ENCODE assay signal across 29 mouse cellular contexts in genomic region chr14:101784315-101784945, GRCm38 (mm10). TPM values are rescaled to one million over a fixed set of nuclear protein-coding genes. Genes with fewer than 3 reads are reported as not detected.
DNase-seq lines count a peak whose midpoint lies in the region; ATAC-seq and TF ChIP-seq lines count a peak whose summit lies in the region.
"Had no signal": no experiment of that assay in that cellular context is flagged by ENCODE, and none has a peak within 500 bp of the region (broad histone marks: within the 10 kb centered on the region; RNA-seq: fewer than 3 reads in every experiment).

No protein-coding gene starts in this region.

- no peak overlapping the region for H3K9ac ChIP-seq in lung, postnatal 0 days (replicated peaks; ENCODE audit: low read depth)
- no peak overlapping the region for H3K9ac ChIP-seq in embryonic facial prominence, embryonic 14.5 days (ENCODE audit: low read depth, low read length)
- H3K9ac ChIP-seq: forebrain, embryonic 13.5 days; hindbrain, embryonic 12.5 days; intestine, embryonic 15.5 days; limb, embryonic 12.5 days; liver, embryonic 13.5 days had no signal

- H3K27me3 ChIP-seq in lung, postnatal 0 days (replicated peaks; ENCODE audit: insufficient read depth, low read length), result no peaks in the 10 kb centered on the region
- H3K27me3 ChIP-seq in embryonic facial prominence, embryonic 14.5 days (replicated peaks; ENCODE audit: control insufficient read depth, insufficient read depth, low read length), result no peaks in the 10 kb centered on the region
- H3K27me3 ChIP-seq: forebrain, embryonic 13.5 days; hindbrain, embryonic 12.5 days; intestine, embryonic 15.5 days; limb, embryonic 12.5 days; liver, embryonic 13.5 days had no signal

- H3K36me3 ChIP-seq in lung, postnatal 0 days (ENCODE audit: insufficient read depth, low read length), result no peaks in the 10 kb centered on the region
- H3K36me3 ChIP-seq in embryonic facial prominence, embryonic 14.5 days (ENCODE audit: control insufficient read depth, insufficient read depth, low read length), result no peaks in the 10 kb centered on the region
- H3K36me3 ChIP-seq: hindbrain, embryonic 12.5 days; intestine, embryonic 15.5 days; limb, embryonic 12.5 days; liver, embryonic 13.5 days; midbrain, embryonic 10.5 days had no signal

- TF ChIP-seq CTCF in lung, postnatal 0 days (IDR thresholded peaks at IDR 0.05), result no peak

- H3K9me3 ChIP-seq in lung, postnatal 0 days (ENCODE audit: low read length), result no peaks in the 10 kb centered on the region
- no peaks in the 10 kb centered on the region for H3K9me3 ChIP-seq in embryonic facial prominence, embryonic 14.5 days (ENCODE audit: control insufficient read depth, low read length)
- H3K9me3 ChIP-seq: forebrain, embryonic 13.5 days; hindbrain, embryonic 12.5 days; intestine, embryonic 15.5 days; limb, embryonic 12.5 days; liver, embryonic 13.5 days; midbrain, embryonic 10.5 days had no signal

- H3K4me1 ChIP-seq in lung, postnatal 0 days (ENCODE audit: insufficient read depth, low read depth, low read length), result no peaks in the 10 kb centered on the region
- no peaks in the 10 kb centered on the region; the same call in 1 of the 2 replicates for H3K4me1 ChIP-seq in embryonic facial prominence, embryonic 14.5 days (ENCODE audit: control insufficient read depth, insufficient read depth, low read length)
- H3K4me1 ChIP-seq: forebrain, embryonic 13.5 days; hindbrain, embryonic 12.5 days; intestine, embryonic 15.5 days; liver, embryonic 13.5 days; midbrain, embryonic 10.5 days had no signal

- no peak overlapping the region for H3K4me3 ChIP-seq in lung, postnatal 0 days (ENCODE audit: low read depth, low read length)
- H3K4me3 ChIP-seq in embryonic facial prominence, embryonic 14.5 days (ENCODE audit: low read depth, low read length), result no peak overlapping the region
- H3K4me3 ChIP-seq: forebrain, embryonic 13.5 days; hindbrain, embryonic 12.5 days; intestine, embryonic 15.5 days; limb, embryonic 12.5 days; liver, embryonic 13.5 days; midbrain, embryonic 10.5 days had no signal

- peak; percentile 38; the same call in 1 of the 2 replicates for ATAC-seq in lung, postnatal 0 days
- no peak for ATAC-seq in embryonic facial prominence, embryonic 14.5 days (ENCODE audit: low read depth)
- ATAC-seq: activated CD4-positive, CD25-positive, alpha-beta regulatory T cell, adult 4 months; CD4-positive, CD25-positive, alpha-beta regulatory T cell, adult 4 months; forebrain, embryonic 13.5 days; hindbrain, postnatal 0 days; intestine, embryonic 15.5 days; midbrain, embryonic 16.5 days had no signal

- TF ChIP-seq EP300 in lung, postnatal 0 days (IDR thresholded peaks at IDR 0.05), result peak; percentile 82

- H3K4me2 ChIP-seq in lung, postnatal 0 days (replicated peaks; ENCODE audit: low read depth, low read length), result no peak overlapping the region
- H3K4me2 ChIP-seq in embryonic facial prominence, embryonic 14.5 days (ENCODE audit: low read depth, low read length), result no peak overlapping the region
- H3K4me2 ChIP-seq: forebrain, embryonic 13.5 days; heart, embryonic 11.5 days; hindbrain, embryonic 12.5 days; intestine, embryonic 15.5 days; limb, embryonic 12.5 days; liver, embryonic 13.5 days had no signal

- 67% methylated on average over 3 of the region's 3 CpGs for WGBS in lung, postnatal 0 days
- 74% methylated on average over 3 of the region's 3 CpGs for WGBS in embryonic facial prominence, embryonic 14.5 days

- peak overlapping the region; percentile 54 for H3K27ac ChIP-seq in lung, postnatal 0 days (ENCODE audit: low read length)
- peak overlapping the region; percentile 8; the same call in 1 of the 2 replicates for H3K27ac ChIP-seq in embryonic facial prominence, embryonic 14.5 days (replicated peaks; ENCODE audit: low read depth, low read length)
- H3K27ac ChIP-seq: forebrain, embryonic 13.5 days; hindbrain, embryonic 12.5 days; hindbrain, postnatal 0 days; intestine, embryonic 15.5 days; kidney, postnatal 0 days; limb, embryonic 12.5 days; liver, embryonic 13.5 days; midbrain, embryonic 10.5 days had no signal

- peak; percentile 18 for DNase-seq in heart, adult 11 months
- DNase-seq in heart, adult 9 months (ENCODE audit: low spot score in 2 of 2), result no peak
- peak; percentile 61 for DNase-seq in lung, postnatal 0 days (ENCODE audit: low spot score)
- no peak for DNase-seq in lung, postnatal 10 days
- peak; percentile 70 for DNase-seq in embryonic facial prominence, embryonic 14.5 days (ENCODE audit: low spot score)
- no peak for DNase-seq in right cerebral cortex, postnatal 25 days
- no peak for DNase-seq in kidney, adult 9 months
- DNase-seq: adrenal gland, adult 8-10 months; cerebellum, adult 2 months; cerebellum, postnatal 14 days; gastrocnemius, postnatal 14 days; heart, postnatal 36 days; kidney, adult 2 months; liver, embryonic 13.5 days; spleen, adult 18-20 months; thymus, postnatal 14 days had no signal

RNA-seq across cellular contexts. Expression of gene Lmo7, which starts 54.7 kb away (rescaled TPM):
- polyA plus RNA-seq in lung, postnatal 0 days (2015; fragmentation: Nextera tagmentation; extraction: Ambion mirVana), result 125 and 152 TPM in 2 replicates
- polyA plus RNA-seq in embryonic facial prominence, embryonic 14.5 days (2014; fragmentation: Nextera tagmentation; extraction: Ambion mirVana), result 28.8 and 35.8 TPM in 2 replicates

RNA-seq across cellular contexts. Expression of gene Gm9922, which starts 54.8 kb away (rescaled TPM):
- polyA plus RNA-seq in lung, postnatal 0 days (2015; fragmentation: Nextera tagmentation; extraction: Ambion mirVana), result 1.9 and 2.1 TPM in 2 replicates
- polyA plus RNA-seq in embryonic facial prominence, embryonic 14.5 days (2014; fragmentation: Nextera tagmentation; extraction: Ambion mirVana), result 3.9 and 4.0 TPM in 2 replicates
- polyA plus RNA-seq: activated CD4-positive, CD25-positive, alpha-beta regulatory T cell, adult 4 months; CD4-positive, CD25-positive, alpha-beta regulatory T cell, adult 4 months; embryonic facial prominence, embryonic 11.5 days; forebrain, embryonic 13.5 days; liver, embryonic 13.5 days; midbrain, embryonic 10.5 days; neural tube, embryonic 11.5 days had no signal

Comparison
In these comparisons a context has a peak if more than half of its experiments do, and no peak if none do; other contexts are left out.
1. DNase-seq: peak in heart, adult 11 months (single experiment), lung, postnatal 0 days (single experiment) and embryonic facial prominence, embryonic 14.5 days (single experiment); none in heart, adult 9 months (0 of 2), lung, postnatal 10 days (single experiment), right cerebral cortex, postnatal 25 days (single experiment) and kidney, adult 9 months (single experiment).